Mouse (Mus musculus) spleen, adult 2 months (tissue): Measurements from ENCODE around the gene Spib.

Experiments
- CTCF ChIP-seq: fragments of 200-500 bp; IDR thresholded peaks from 2 replicates; pipeline ENCODE4 v1.5.1; 2011; ENCODE audit warnings: mild to moderate bottlenecking, inconsistent platforms; ENCODE audit not compliant: insufficient read depth, insufficient read length, insufficient replicate concordance; ENCODE audit errors: extremely low read depth
- POLR2A ChIP-seq: fragments of 200-500 bp; IDR thresholded peaks from 2 replicates; pipeline ENCODE4 v1.6.1; 2011; ENCODE audit warnings: low read depth, low read length, inconsistent platforms

GRCm38 (mm10) chr7:44495992-44496770, 35.7 kb downstream of the Spib start, which contains the start of the genes Emc10 and Fam71e1:
- no peak for TF ChIP-seq CTCF
- no peak; the same call in 1 of the 2 replicates for TF ChIP-seq POLR2A
